Mouse (Mus musculus) retina, adult 2 months (tissue): ENCODE measurements around the gene Atp1a1.

Source experiments
- DNase-seq: peaks from one replicate; pipeline ENCODE4 v3.0.0-alpha.2; 2012; ENCODE audit warnings: low read depth, low spot score

Atp1a1 gene

GRCm38 (mm10) chr3:101552621-101553620, 51.6 kb downstream of the Atp1a1 start:
- DNase-seq: no peak

DNA sequence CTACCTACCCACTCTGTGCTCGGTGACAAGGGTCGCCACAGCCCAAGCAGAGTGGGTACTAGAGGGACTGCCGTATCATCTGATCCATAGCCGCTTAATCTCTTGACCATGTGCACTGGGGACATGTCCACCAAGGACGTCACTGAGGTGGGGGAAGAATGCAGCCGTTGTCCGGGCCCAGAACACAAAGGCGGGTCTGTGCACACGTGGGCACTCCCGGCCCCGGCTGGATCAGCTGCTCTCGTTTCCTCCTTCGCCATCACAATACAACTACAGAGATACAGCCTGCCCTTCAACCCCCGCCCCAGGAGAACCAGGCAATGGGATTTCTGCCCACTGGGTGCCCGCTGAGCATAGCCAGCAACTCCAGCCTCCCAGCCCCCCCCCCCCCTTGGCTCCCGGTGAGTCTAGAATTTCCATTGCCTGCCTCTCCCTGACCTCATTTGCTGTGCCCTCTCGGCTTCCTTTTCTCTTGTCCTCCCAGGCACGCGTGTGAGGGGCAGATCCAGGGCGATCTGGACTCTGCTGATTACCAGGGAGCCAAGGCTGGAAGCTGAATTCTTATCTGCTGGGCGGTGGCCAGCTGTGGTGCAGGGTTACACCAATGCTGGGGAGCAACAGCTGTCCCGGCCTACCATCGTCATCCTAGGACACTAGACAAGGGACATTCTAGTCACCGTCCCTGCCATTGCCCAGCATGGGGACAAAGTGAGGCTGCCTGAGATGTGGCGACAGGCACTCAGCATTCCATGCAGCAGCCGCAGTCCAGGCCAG, 52.8 kb downstream of the Atp1a1 start:
- DNase-seq: no peak

DNA sequence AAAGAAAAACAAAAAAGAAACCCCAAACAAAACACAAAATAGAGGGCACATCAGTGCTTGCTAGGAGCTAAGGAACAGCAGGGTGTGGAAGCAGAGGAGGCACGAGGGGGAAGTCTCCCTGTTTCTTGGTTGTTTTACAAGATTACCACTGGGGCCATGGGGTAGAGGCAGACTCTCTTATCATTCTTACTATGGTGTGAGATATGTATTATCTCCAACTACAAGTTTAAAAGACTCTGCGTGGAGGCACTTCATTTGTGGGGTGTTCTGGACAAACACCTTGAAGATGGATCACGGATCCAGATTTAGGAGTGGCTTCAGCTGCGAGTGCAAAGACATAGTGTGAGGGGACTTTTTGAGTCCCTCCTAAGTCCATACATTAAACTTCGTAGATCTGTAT, 54.7 kb downstream of the Atp1a1 start:
- DNase-seq: no peak

DNA sequence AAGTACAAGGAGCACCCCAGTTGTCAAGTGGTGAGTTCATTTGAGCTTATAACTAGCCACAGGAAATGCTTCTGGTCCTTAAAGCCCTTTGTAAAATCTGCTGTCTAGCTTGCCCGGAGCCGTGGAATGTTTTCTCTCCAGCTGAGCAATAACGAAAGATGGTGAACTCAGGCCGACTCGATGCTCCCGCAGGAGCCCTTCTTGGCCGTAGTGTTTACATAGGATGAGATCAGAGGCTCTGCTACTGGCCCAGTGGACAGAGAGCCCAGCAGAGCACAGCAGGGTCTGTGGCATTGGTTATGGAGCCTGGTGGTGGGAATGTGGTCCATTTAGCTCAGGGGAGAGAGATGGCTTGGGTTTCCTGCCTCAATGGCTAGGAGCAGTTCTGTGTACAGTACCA, 60.4 kb downstream of the Atp1a1 start:
- no peak for DNase-seq

- no peak for DNase-seq
Measured at GRCm38 (mm10) chr3:101541571-101541970, 62.9 kb downstream of the Atp1a1 start.

DNA sequence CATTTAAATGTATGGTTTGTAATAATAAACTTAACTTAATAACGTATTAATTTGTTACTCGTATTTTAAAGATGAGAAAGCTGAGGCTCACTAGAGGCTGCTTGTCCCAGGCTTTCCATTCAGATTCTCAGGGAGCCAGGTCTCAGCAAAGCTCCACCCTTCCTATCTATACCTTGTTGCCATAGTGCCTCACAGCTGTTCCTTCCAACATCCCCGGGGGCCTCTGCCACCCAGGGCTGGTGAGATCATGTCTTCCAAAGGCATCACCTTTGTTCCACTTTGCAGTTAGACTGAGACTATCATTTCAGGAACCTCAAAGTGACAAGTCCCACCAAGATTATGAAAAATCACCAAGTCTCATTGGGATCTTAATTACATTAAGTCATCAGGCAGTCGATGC, 63.9 kb downstream of the Atp1a1 start:
- DNase-seq: no peak

GRCm38 (mm10) chr3:101536322-101536721, 68.2 kb downstream of the Atp1a1 start:
- no peak for DNase-seq

- no peak for DNase-seq
Measured at GRCm38 (mm10) chr3:101534311-101534710, 70.2 kb downstream of the Atp1a1 start.

DNA sequence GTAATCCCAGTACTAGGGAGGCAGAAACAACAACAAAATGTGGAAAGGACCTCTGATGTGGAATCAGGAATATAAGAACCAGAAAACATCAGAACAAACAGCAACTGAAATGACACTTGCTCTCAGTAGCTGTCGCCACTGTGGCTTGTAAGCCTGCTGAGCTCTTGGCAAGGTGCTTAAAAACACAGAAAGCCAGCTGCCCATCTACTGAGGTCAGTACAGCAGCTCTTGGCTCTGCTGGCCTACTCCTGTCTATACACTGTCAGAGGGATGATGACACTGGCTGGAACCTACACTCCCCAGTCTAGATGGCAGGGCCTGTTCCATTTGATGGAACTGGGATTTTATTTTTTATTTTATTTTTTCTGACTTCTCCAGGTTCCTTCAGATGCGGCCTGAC, 71.1 kb downstream of the Atp1a1 start:
- no peak for DNase-seq

- no peak for DNase-seq
Measured at GRCm38 (mm10) chr3:101530928-101531327, 73.6 kb downstream of the Atp1a1 start.

GRCm38 (mm10) chr3:101528900-101529594, 75.4 kb downstream of the Atp1a1 start:
- DNase-seq: no peak

GRCm38 (mm10) chr3:101528157-101528899, 76.2 kb downstream of the Atp1a1 start:
- no peak for DNase-seq

DNA sequence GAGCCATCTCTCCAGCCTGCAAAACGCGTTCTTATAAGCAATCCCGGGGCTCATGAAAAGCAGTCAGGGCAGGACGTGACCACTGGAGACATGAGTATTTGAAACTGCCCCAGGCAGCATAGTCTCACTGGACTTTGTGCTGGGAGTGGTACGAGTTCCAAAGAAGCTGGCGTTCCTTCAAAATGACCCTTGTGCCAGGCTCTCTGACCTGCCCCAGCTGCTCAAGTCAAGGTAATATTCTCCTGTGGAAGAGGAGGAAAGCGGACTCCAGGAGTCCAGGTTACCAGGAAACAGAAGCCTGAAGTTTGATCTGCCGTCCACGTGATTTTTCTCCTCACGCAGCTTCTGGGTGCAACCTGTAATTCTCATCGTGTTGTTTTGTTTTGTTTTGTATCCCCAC, 77.9 kb downstream of the Atp1a1 start:
- no peak for DNase-seq
